Mouse (Mus musculus): Measurements from ENCODE around the gene Nipsnap3a. TPM values are rescaled to one million over a fixed set of nuclear protein-coding genes. Genes with fewer than 3 reads are reported as not detected.

Nipsnap3a gene
- polyA plus RNA-seq (2012; rRNA removed) = not detected in 2 replicates

DNA sequence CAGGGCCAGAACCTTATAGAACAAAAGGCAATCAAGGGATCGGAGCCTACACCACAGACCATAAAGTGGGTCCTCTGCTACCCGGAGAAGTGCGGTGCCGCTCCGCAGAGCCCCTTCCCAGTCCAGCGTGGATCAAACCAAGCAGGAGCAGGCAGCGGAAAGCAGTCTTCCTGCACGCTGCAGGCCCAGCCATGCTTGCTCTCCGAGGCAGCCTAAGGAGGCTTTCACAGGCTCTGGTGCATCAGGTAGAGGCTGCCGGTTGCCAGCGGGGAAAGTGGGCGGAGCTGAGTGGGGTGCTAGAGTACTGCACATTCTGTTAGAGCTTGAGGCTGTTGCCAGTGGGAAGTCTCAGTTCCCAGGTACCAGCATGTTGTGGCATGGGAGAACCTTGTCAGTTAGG, at the start of gene Nipsnap3a:
Gene Nipsnap3a (plus strand): TSS at position 25 of the 400 bp plus-strand sequence.

DNA sequence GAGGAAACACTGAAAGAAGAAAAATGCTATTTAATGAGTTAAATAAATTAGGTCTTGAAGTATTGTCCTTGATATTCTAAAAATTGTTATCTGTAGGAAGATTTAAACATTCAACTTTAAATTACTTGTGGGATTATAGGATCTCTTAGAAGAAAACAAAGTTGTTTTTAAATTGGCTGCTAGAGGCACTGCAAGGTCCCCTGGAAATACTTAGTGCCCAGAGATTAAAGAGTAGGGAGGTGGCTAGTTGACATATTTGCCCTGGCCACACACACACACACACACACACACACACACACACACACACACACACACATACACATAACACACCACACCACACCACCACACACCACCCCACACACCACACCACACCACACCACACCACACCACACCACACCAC, 24.8 kb upstream of the Nipsnap3a start, which contains the start of gene Olfr270:
Gene Olfr270 (plus strand): TSS at position 301 of the 400 bp plus-strand sequence.

DNA sequence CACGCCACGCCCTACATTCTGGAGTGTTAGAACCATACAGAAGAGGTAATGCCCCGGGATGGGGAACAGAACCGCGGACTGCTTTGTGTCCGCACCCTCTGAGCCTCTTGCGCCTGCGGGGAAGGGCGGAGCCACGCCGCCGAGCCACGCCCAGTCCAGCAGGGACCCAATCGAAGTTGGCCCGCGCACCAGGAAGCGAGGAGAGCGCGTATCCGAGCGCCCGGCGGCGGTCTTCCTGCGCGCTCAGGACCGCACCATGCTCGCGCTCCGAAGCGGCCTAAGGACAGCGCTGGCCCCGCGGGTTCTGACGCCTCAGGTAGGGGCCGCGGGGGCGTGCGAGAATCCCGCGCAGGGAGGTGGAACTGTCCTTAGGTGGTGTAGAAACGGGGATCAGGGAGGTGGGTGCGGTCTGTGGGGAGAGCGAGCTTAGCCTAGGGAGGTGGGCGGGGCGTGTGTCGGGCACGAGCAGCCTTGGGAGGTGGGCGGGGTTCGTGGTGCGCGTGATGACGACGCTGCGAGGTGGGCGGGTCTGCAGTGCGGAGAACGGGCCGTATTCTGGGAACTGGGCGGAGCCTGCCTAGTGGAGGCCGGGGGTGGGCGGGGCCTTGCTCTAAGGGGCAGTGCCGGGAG, 22.8 kb downstream of the Nipsnap3a start, which contains the start of gene Nipsnap3b:
Gene Nipsnap3b (plus strand): TSS at position 149 of the 630 bp plus-strand sequence.

Other genes with a start within 250 kb of the Nipsnap3a start
- gene Olfr275, start 174.7 kb upstream of the Nipsnap3a start, polyA plus RNA-seq (2012; rRNA removed) = not detected in 2 replicates
- gene Olfr273, start 130.0 kb upstream of the Nipsnap3a start, polyA plus RNA-seq (2012; rRNA removed) = not detected in 2 replicates
- not detected in 2 replicates for gene Olfr272, start 70.1 kb upstream of the Nipsnap3a start, polyA plus RNA-seq (2012; rRNA removed)
- not detected in 2 replicates for gene Olfr270, start 24.7 kb upstream of the Nipsnap3a start, polyA plus RNA-seq (2012; rRNA removed)
- 55.9 and 56.9 TPM in 2 replicates for gene Nipsnap3b, start 22.6 kb downstream of the Nipsnap3a start, polyA plus RNA-seq (2012; rRNA removed)
- gene Abca1, start 170.6 kb downstream of the Nipsnap3a start, polyA plus RNA-seq (2012; rRNA removed) = 10.3 and 10.7 TPM in 2 replicates